Mouse (Mus musculus) mouse trophoblast stem cell (cell line): ENCODE results near the gene Ulk4.

Experiments
- in situ Hi-C, 2 experiments: fragments of 300-500 bp; cut with MseI, MboI; formaldehyde crosslinking; loops; 2 replicates in 1 of 2; 3 replicates in 1 of 2; pipeline ENCODE4 v1.15.1; 2025

Gene Ulk4

GRCm38 (mm10) chr9:121019932-121020331 is 257.1 kb downstream of the Ulk4 start:
- in situ Hi-C loops = no loop called here

- in situ Hi-C loops = no loop called here
Measured at GRCm38 (mm10) chr9:121018524-121019315, 258.3 kb downstream of the Ulk4 start.

GRCm38 (mm10) chr9:121015810-121016502 is 261.0 kb downstream of the Ulk4 start:
- in situ Hi-C loops = no loop called here

- in situ Hi-C loops = no loop called here
Measured at GRCm38 (mm10) chr9:121011540-121011939, 265.5 kb downstream of the Ulk4 start.

GRCm38 (mm10) chr9:121010544-121010943 is 266.5 kb downstream of the Ulk4 start:
- in situ Hi-C loops = no loop called here

- in situ Hi-C loops = no loop called here
Measured at GRCm38 (mm10) chr9:121005961-121006360, 271.0 kb downstream of the Ulk4 start.

GRCm38 (mm10) chr9:121001681-121002540 is 275.1 kb downstream of the Ulk4 start:
- in situ Hi-C loops = no loop called here

GRCm38 (mm10) chr9:121000641-121001320 is 276.2 kb downstream of the Ulk4 start:
- in situ Hi-C loops = no loop called here

GRCm38 (mm10) chr9:120998696-120999095 is 278.3 kb downstream of the Ulk4 start:
- in situ Hi-C loops = no loop called here

GRCm38 (mm10) chr9:120994223-120995155 is 282.5 kb downstream of the Ulk4 start:
- in situ Hi-C loops = no loop called here

- in situ Hi-C loops = no loop called here
Measured at GRCm38 (mm10) chr9:120993004-120993403, 284.0 kb downstream of the Ulk4 start.

- in situ Hi-C loops = no loop called here
Measured at GRCm38 (mm10) chr9:120991801-120992200, 285.2 kb downstream of the Ulk4 start.

- in situ Hi-C loops = no loop called here
Measured at GRCm38 (mm10) chr9:120989806-120990700, 286.9 kb downstream of the Ulk4 start.

GRCm38 (mm10) chr9:120988088-120988487 is 288.9 kb downstream of the Ulk4 start:
- in situ Hi-C loops = no loop called here

GRCm38 (mm10) chr9:120986994-120987393 is 290.0 kb downstream of the Ulk4 start:
- in situ Hi-C loops = no loop called here

GRCm38 (mm10) chr9:120986255-120986654 is 290.7 kb downstream of the Ulk4 start:
- in situ Hi-C loops = no loop called here

- in situ Hi-C loops = no loop called here
Measured at GRCm38 (mm10) chr9:120985524-120985923, 291.5 kb downstream of the Ulk4 start.

GRCm38 (mm10) chr9:120985009-120985408 is 292.0 kb downstream of the Ulk4 start:
- in situ Hi-C loops = no loop called here

GRCm38 (mm10) chr9:120984509-120984908 is 292.5 kb downstream of the Ulk4 start:
- in situ Hi-C loops = no loop called here
